Mouse (Mus musculus): ENCODE results near the gene Dnajc28. TPM values are rescaled to one million over a fixed set of nuclear protein-coding genes. Genes with fewer than 3 reads are reported as not detected.

Dnajc28 gene
- polyA plus RNA-seq, 1 experiment from 2014 or later = 4.5 TPM

- Histone ChIP-seq H3K9me3 (ENCODE audit: control insufficient read depth, low read length) (no peaks in the 10 kb centered on the region), H3K27me3 (replicated peaks; ENCODE audit: control insufficient read depth, insufficient read depth, low read length) (no peaks in the 10 kb centered on the region), H3K27ac (replicated peaks; ENCODE audit: low read depth, low read length) (no peak overlapping the region), H3K4me2 (ENCODE audit: low read depth, low read length) (no peak overlapping the region), H3K9ac (ENCODE audit: low read depth, low read length) (no peak overlapping the region), H3K36me3 (ENCODE audit: control insufficient read depth, insufficient read depth, low read length) (peaks cover 33% of the 10 kb centered on the region), H3K4me1 (ENCODE audit: control insufficient read depth, insufficient read depth, low read length) (peaks cover 4% of the 10 kb centered on the region), H3K4me3 (ENCODE audit: low read depth, low read length) (no peak overlapping the region)
- WGBS = 83% methylated on average over 2 of the region's 2 CpGs
- ATAC-seq (ENCODE audit: low read depth) (no peak), DNase-seq (ENCODE audit: low spot score) (no peak)
Observed at GRCm38 (mm10) chr16:91644901-91645300, 26.1 kb upstream of the Dnajc28 start.

- Histone ChIP-seq H3K9ac (ENCODE audit: low read depth, low read length) (no peak overlapping the region), H3K4me2 (ENCODE audit: low read depth, low read length) (no peak overlapping the region), H3K4me3 (ENCODE audit: low read depth, low read length) (no peak overlapping the region), H3K27ac (replicated peaks; ENCODE audit: low read depth, low read length) (no peak overlapping the region), H3K36me3 (ENCODE audit: control insufficient read depth, insufficient read depth, low read length) (peaks cover 81% of the 10 kb centered on the region), H3K27me3 (replicated peaks; ENCODE audit: control insufficient read depth, insufficient read depth, low read length) (no peaks in the 10 kb centered on the region), H3K9me3 (ENCODE audit: control insufficient read depth, low read length) (no peaks in the 10 kb centered on the region), H3K4me1 (ENCODE audit: control insufficient read depth, insufficient read depth, low read length) (no peaks in the 10 kb centered on the region)
- DNase-seq (ENCODE audit: low spot score) (no peak), ATAC-seq (ENCODE audit: low read depth) (no peak)
- WGBS = 90% methylated on average over 8 of the region's 8 CpGs
Observed at GRCm38 (mm10) chr16:91640171-91640570, 21.3 kb upstream of the Dnajc28 start.

GRCm38 (mm10) chr16:91639636-91640035 lies 20.8 kb upstream of the Dnajc28 start:
- ATAC-seq (ENCODE audit: low read depth) (no peak), DNase-seq (ENCODE audit: low spot score) (no peak)
- H3K9me3 ChIP-seq (ENCODE audit: control insufficient read depth, low read length) = no peaks in the 10 kb centered on the region
- no peak overlapping the region for H3K27ac ChIP-seq (replicated peaks; ENCODE audit: low read depth, low read length)
- no peak overlapping the region for H3K4me2 ChIP-seq (ENCODE audit: low read depth, low read length)
- no peak overlapping the region for H3K9ac ChIP-seq (ENCODE audit: low read depth, low read length)
- H3K4me3 ChIP-seq (ENCODE audit: low read depth, low read length) = no peak overlapping the region
- no peaks in the 10 kb centered on the region for H3K4me1 ChIP-seq (ENCODE audit: control insufficient read depth, insufficient read depth, low read length)
- no peaks in the 10 kb centered on the region for H3K27me3 ChIP-seq (replicated peaks; ENCODE audit: control insufficient read depth, insufficient read depth, low read length)
- WGBS = 93% methylated on average over 2 of the region's 2 CpGs
- peaks cover 85% of the 10 kb centered on the region for H3K36me3 ChIP-seq (ENCODE audit: control insufficient read depth, insufficient read depth, low read length)

GRCm38 (mm10) chr16:91639161-91639560 lies 20.3 kb upstream of the Dnajc28 start:
- no peaks in the 10 kb centered on the region for H3K27me3 ChIP-seq (replicated peaks; ENCODE audit: control insufficient read depth, insufficient read depth, low read length)
- DNase-seq (ENCODE audit: low spot score) (no peak), ATAC-seq (ENCODE audit: low read depth) (no peak)
- H3K4me1 ChIP-seq (ENCODE audit: control insufficient read depth, insufficient read depth, low read length) = no peaks in the 10 kb centered on the region
- WGBS = 93% methylated on average over 5 of the region's 5 CpGs
- no peaks in the 10 kb centered on the region for H3K9me3 ChIP-seq (ENCODE audit: control insufficient read depth, low read length)
- H3K9ac ChIP-seq (ENCODE audit: low read depth, low read length) = no peak overlapping the region
- H3K4me2 ChIP-seq (ENCODE audit: low read depth, low read length) = no peak overlapping the region
- peaks cover 86% of the 10 kb centered on the region for H3K36me3 ChIP-seq (ENCODE audit: control insufficient read depth, insufficient read depth, low read length)
- H3K4me3 ChIP-seq (ENCODE audit: low read depth, low read length) = no peak overlapping the region
- no peak overlapping the region for H3K27ac ChIP-seq (replicated peaks; ENCODE audit: low read depth, low read length)

GRCm38 (mm10) chr16:91633641-91634040 lies 14.8 kb upstream of the Dnajc28 start:
- H3K4me3 ChIP-seq (ENCODE audit: low read depth, low read length) = no peak overlapping the region

GRCm38 (mm10) chr16:91632940-91633339 lies 14.1 kb upstream of the Dnajc28 start:
- Histone ChIP-seq H3K4me3 (ENCODE audit: low read depth, low read length) (no peak overlapping the region), H3K4me2 (ENCODE audit: low read depth, low read length) (no peak overlapping the region), H3K27ac (replicated peaks; ENCODE audit: low read depth, low read length) (no peak overlapping the region), H3K27me3 (replicated peaks; ENCODE audit: control insufficient read depth, insufficient read depth, low read length) (no peaks in the 10 kb centered on the region), H3K9ac (ENCODE audit: low read depth, low read length) (no peak overlapping the region), H3K4me1 (ENCODE audit: control insufficient read depth, insufficient read depth, low read length) (no peaks in the 10 kb centered on the region), H3K36me3 (ENCODE audit: control insufficient read depth, insufficient read depth, low read length) (peaks cover 93% of the 10 kb centered on the region), H3K9me3 (ENCODE audit: control insufficient read depth, low read length) (no peaks in the 10 kb centered on the region)
- no peak for ATAC-seq (ENCODE audit: low read depth)
- 93% methylated on average over 7 of the region's 7 CpGs for WGBS
- DNase-seq (ENCODE audit: low spot score) = no peak

More at GRCm38 (mm10) chr16:91633641-91634040, 14.8 kb upstream of the Dnajc28 start:
- H3K27ac ChIP-seq (replicated peaks; ENCODE audit: low read depth, low read length) = no peak overlapping the region
- H3K36me3 ChIP-seq (ENCODE audit: control insufficient read depth, insufficient read depth, low read length) = peaks cover 93% of the 10 kb centered on the region
- ATAC-seq (ENCODE audit: low read depth) (no peak), DNase-seq (ENCODE audit: low spot score) (no peak)
- no peak overlapping the region for H3K4me2 ChIP-seq (ENCODE audit: low read depth, low read length)
- no peaks in the 10 kb centered on the region for H3K27me3 ChIP-seq (replicated peaks; ENCODE audit: control insufficient read depth, insufficient read depth, low read length)
- WGBS = 82% methylated on average over 12 of the region's 12 CpGs
- no peaks in the 10 kb centered on the region for H3K9me3 ChIP-seq (ENCODE audit: control insufficient read depth, low read length)
- H3K9ac ChIP-seq (ENCODE audit: low read depth, low read length) = no peak overlapping the region
- H3K4me1 ChIP-seq (ENCODE audit: control insufficient read depth, insufficient read depth, low read length) = no peaks in the 10 kb centered on the region

- ATAC-seq (ENCODE audit: low read depth) = no peak
- no peaks in the 10 kb centered on the region for H3K4me1 ChIP-seq (ENCODE audit: control insufficient read depth, insufficient read depth, low read length)
- WGBS = 92% methylated on average over 5 of the region's 5 CpGs
- no peaks in the 10 kb centered on the region for H3K27me3 ChIP-seq (replicated peaks; ENCODE audit: control insufficient read depth, insufficient read depth, low read length)
- H3K4me2 ChIP-seq (ENCODE audit: low read depth, low read length) = no peak overlapping the region
- DNase-seq (ENCODE audit: low spot score) = no peak
- no peak overlapping the region for H3K4me3 ChIP-seq (ENCODE audit: low read depth, low read length)
- H3K36me3 ChIP-seq (ENCODE audit: control insufficient read depth, insufficient read depth, low read length) = peaks cover 93% of the 10 kb centered on the region
- no peak overlapping the region for H3K9ac ChIP-seq (ENCODE audit: low read depth, low read length)
- H3K9me3 ChIP-seq (ENCODE audit: control insufficient read depth, low read length) = no peaks in the 10 kb centered on the region
- no peak overlapping the region for H3K27ac ChIP-seq (replicated peaks; ENCODE audit: low read depth, low read length)
Observed at GRCm38 (mm10) chr16:91632439-91632838, 13.6 kb upstream of the Dnajc28 start.

- 80% methylated on average over 1 of the region's 1 CpGs for WGBS
- no peak overlapping the region for H3K4me3 ChIP-seq (ENCODE audit: low read depth, low read length)
- DNase-seq (ENCODE audit: low spot score) = no peak
- no peaks in the 10 kb centered on the region for H3K9me3 ChIP-seq (ENCODE audit: control insufficient read depth, low read length)
- no peak for ATAC-seq (ENCODE audit: low read depth)
- H3K36me3 ChIP-seq (ENCODE audit: control insufficient read depth, insufficient read depth, low read length) = peaks cover 92% of the 10 kb centered on the region
- H3K9ac ChIP-seq (ENCODE audit: low read depth, low read length) = no peak overlapping the region
- no peak overlapping the region for H3K27ac ChIP-seq (replicated peaks; ENCODE audit: low read depth, low read length)
- no peaks in the 10 kb centered on the region for H3K27me3 ChIP-seq (replicated peaks; ENCODE audit: control insufficient read depth, insufficient read depth, low read length)
- H3K4me1 ChIP-seq (ENCODE audit: control insufficient read depth, insufficient read depth, low read length) = no peaks in the 10 kb centered on the region
- no peak overlapping the region for H3K4me2 ChIP-seq (ENCODE audit: low read depth, low read length)
Observed at GRCm38 (mm10) chr16:91630584-91630983, 11.8 kb upstream of the Dnajc28 start.

- Histone ChIP-seq H3K9ac (ENCODE audit: low read depth, low read length) (no peak overlapping the region), H3K4me1 (ENCODE audit: control insufficient read depth, insufficient read depth, low read length) (no peaks in the 10 kb centered on the region), H3K36me3 (ENCODE audit: control insufficient read depth, insufficient read depth, low read length) (peaks cover 92% of the 10 kb centered on the region), H3K4me3 (ENCODE audit: low read depth, low read length) (no peak overlapping the region), H3K4me2 (ENCODE audit: low read depth, low read length) (no peak overlapping the region), H3K27ac (replicated peaks; ENCODE audit: low read depth, low read length) (no peak overlapping the region), H3K9me3 (ENCODE audit: control insufficient read depth, low read length) (no peaks in the 10 kb centered on the region), H3K27me3 (replicated peaks; ENCODE audit: control insufficient read depth, insufficient read depth, low read length) (no peaks in the 10 kb centered on the region)
- 93% methylated on average over 4 of the region's 4 CpGs for WGBS
- no peak for ATAC-seq (ENCODE audit: low read depth)
- DNase-seq (ENCODE audit: low spot score) = no peak
Observed at GRCm38 (mm10) chr16:91629749-91630148, 10.9 kb upstream of the Dnajc28 start.

Measured in embryonic facial prominence, embryonic 14.5 days (tissue).